Mouse (Mus musculus): ENCODE data around the gene Gja8.

Gja8 gene

DNA sequence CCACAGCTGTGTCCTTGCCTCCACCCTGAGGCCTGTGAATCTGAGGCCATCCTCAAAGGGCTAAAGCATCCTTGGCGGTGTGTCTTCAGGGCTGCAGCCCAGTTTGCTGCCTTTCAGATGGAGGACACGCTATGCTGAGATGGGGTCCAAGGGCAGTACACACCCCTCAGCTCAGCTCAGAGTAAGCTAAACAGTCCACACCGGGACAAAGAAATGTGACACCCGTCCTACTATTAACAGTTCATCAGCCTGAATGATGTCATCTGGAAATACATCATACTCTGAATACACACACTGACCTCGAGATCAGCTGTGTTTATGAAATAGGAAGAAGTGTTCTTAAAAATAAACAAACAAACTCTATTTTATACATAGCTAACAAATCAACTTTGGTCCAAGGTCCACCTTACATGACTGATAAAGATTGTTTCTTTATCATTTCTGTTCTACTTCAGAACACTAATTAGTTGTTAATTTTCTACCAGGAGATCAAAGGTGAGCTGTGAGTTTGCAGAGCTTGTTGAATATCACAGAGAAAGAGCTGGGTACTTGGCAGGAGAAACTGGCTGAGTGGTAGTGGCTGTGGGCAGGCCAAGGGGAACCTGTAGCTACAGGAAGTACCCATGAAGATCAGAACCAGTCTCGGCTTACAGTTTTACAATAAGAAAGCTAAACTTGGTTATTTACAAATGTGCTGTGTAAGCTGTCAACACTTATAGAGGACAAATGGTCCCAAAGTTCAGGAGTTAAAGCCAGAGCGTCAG is 50.8 kb downstream of the Gja8 start:
- no peak for DNase-seq

DNA sequence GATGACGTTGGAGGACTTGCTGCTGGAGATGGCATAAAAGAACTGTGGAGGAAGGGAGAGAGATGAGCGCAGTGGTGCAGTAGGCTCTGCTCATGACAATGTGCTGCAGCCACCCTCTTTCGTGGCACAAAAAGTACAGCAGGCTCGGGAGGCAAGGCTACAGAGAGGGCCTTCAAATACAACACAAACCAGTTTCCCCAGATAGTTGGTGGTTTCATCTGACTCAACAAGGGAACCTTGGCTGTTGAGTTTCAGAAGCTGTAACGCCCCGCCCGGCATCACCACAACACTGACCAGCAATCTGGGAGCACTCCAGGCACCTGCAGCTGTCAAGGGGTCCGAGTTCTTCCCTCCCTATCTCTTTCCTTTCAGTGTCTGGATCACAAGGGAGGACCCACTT is 53.3 kb downstream of the Gja8 start:
- DNase-seq, result no peak

DNA sequence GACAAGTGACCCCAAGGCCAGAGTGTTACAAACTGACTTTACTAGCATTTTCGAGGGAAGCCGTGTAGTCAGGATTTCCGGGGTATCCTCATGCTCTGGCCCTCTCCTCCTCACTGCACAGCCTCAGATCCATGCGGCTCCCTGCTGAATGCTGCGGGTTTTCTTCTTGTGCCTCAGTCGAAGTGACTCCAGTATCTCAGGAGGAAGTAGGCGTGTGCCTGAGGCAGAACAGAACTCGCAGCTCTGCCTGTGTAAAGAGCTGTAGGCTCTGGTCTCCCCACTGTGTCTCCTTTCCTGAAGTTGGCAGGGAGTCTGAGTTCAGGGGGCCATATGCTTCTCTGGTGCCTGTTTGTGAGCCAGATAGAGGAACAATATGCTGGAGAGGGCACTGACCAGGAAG is 54.8 kb downstream of the Gja8 start:
- DNase-seq, result no peak

DNA sequence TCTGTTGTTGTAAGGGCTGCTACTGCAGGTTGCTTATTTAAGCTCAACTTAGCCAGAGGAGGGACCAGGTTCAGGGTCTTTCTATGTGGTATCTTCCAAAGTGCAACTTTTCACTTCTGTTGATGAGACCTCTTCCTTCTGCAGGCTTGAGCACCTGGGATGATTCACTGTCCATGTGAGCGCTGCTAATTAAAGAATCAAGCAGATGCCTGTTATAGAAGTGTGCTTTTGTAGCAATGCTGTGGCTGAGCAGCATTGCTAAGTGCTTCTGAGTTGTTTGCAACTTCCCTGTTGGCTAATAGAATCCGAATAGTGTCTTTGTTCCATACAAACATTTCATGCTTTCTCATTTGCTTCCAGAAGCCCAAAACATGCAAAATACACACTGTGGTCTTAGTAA is 55.5 kb downstream of the Gja8 start:
- no peak for DNase-seq

DNA sequence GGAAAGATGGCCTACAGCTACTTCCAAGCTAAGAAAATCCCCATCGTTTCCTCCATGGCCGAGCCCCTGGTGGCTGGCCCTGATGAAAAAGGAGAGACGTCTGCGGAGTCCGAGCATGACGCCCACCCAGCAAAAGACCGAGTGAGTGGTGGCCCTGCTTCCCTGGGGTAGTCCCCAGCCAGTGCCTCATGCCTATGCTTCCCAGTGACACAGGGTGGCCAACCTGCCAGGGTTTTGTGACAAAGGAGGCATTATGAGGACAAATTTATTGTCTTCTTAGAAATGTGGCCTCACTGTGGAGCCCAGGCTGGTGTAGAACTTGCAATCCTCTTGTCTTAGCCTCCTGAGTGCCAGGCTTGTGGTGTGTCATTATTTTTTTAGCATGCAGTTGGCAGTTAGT is 56.7 kb downstream of the Gja8 start:
- no peak for DNase-seq

DNA sequence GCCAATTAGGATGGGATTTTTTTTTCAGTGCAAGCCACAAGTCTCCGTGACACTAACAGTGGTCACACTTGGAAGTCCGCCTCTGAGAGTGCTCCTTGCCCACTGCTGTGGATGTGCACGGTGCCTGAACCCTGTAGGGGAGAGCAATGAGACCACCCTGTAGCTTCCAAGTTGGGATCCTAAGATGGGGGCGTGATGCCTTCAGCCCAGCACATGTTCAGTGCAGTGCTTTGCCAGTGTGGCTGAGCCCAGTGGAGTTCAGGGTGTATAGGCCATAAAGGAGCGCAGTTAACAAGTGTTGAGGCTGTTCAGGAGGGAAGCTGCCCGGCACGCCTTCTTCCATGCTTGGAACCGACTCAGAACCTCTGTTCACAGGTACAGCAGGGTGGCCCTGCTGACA is 57.3 kb downstream of the Gja8 start:
- DNase-seq, result no peak

DNA sequence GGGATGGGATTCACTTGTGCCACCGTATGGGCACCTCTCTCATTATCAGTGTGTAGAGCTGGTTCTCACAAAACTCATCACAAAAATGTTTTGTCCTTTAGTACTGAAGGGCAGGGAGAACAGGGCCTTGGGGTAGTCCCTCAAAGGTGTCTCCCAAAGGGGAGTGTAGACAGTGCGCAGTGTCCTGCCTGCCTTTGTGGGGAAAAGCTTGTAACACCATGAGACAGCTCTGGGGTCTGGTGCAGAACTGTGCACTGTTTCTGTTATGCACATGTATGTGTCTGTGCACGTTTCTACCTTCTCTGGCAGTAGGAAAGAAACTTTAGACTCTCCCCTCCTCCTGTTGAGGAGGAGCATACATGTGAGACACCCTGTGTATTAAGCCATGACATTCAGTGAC is 58.0 kb downstream of the Gja8 start:
- no peak for DNase-seq

All from cerebellum, adult 9-10 months (tissue).